Mouse (Mus musculus) induced T-regulatory cell, adult 2 months (primary cell): Measurements from ENCODE around the gene Gadd45b.

Source experiments
- DNase-seq: peaks from one replicate; pipeline ENCODE4 v3.0.0-alpha.2; 2012; ENCODE audit warnings: low read depth

Gene Gadd45b

GRCm38 (mm10) chr10:80935241-80935640 lies 5.4 kb downstream of the Gadd45b start:
- DNase-seq: peak; percentile 57

DNA sequence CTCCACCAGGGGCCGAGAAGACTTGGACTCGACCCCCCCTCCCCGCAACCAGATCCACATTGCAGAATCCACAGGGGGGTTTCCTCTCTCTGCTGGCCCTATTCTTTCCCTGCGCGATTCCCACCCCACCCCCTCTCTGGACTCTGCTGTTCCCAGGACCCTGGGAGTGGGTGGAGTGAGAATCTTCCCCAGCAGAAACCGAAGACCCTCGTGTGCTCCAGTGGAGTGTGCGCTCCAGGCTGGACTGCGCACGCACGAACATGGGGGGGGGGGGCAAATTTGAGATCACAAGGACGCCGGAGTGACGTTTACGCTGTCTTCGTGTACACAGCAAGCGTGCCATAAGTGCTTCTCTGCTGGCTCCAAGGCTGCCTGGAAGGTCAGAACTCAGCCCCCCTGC lies 5.8 kb downstream of the Gadd45b start:
- DNase-seq: no peak

DNA sequence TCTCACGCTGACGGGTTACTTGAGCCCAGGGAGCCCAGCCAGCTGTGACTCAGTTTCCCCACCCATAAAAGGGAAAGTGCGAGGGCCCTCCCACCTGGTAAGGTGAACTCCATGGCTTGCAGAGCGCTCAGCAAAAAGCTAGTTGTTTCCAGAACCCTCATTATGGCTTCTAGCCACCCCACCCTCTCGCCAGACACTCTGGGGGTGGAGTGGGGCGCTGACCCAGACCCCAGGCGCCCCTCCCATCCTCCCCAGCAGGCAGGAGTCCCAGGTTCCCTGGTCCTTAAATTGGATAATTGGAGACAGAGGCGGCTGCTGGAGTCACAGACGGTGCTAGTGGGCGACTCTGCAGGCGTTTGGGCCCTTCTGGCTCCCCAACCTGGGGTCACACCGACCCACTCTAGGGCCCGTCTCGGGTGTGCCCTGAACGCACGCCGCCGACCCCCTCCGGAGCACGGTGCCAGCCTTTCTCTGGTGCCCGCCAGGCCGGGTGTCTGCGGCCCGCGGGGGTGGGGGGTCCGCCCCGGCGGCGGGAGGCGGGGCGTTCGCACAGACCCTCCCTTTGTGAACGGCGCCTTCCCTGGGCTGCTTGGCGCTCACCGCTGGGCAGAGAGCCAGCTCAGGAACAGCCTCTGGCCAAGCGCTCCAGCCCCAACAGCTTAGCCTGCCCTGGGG lies 6.4 kb downstream of the Gadd45b start:
- peak; percentile 49 for DNase-seq

- no peak for DNase-seq
Measured at GRCm38 (mm10) chr10:80936810-80937164, 6.9 kb downstream of the Gadd45b start.

DNA sequence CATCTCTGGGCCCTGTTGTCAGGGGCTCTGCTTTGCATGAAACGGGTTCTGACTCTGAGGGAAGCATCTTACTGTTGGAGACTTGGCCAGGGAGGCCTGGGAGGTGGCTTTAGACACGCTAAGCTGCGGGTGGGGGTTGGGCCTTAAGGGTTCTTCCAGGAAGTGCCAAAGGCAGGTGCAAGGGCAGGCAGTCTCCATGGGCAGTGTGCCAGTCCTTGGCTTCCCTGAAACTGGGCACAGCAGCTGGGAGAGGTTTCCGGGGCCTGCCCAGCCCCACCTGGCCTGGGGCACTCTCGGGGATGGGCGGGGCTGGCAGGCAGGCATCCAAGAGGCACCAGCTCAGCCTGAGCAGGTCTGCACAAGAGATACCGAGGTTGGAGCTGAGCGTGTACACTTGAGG lies 7.8 kb downstream of the Gadd45b start:
- DNase-seq: peak; percentile 61

DNA sequence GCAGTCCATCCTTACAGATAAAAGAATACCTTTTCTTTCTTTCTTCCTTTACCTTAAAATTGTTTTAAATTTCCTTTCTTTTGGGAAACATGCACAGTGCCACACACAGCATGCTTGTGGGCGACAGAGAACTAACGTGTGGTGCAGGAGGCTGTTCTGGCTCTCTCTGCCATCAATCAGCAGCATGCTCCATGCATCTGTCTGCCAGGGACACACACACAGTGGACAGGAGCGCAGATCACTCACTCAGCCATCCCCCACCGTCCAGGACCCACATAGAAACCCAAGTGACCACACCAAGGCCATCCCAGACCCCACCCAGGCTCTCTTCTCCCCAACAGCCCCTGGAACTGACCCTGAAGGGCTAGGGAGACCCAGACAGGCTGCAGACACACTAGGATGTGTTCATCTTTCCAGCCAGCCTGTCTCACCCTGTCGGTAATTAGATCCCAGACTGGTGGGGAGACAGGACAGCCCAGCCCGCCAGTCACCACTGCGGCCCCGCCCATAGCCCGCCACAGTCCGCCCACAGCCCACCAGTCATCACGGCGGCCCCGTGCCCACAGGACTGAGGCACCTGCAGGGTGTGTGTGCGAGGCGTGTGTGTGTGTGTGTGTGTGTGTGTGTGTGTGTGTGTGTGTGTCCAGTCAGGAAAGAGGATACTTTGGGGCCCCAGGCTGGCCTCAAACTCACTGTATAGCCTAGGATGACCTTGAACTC lies 9.1 kb downstream of the Gadd45b start:
- peak; percentile 72 for DNase-seq

DNA sequence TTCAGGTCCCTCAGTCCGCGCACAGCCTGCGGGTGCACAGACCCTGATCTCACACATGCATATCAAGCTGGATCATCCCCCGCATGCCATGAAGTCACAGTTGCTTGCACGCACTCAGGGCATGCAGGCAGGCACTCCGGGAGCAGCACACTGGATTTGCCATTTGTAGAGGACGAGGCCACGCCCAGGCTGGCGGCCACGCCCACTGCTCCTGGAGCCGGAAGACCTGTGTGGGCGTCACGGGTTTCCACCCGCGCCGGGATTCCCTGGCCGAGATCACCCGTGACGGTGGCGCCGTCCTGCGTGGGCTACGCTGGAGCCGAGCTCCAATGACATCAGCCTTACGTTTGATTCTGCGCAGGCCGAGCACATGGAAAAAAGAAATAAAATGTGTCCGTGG lies 9.8 kb downstream of the Gadd45b start:
- peak; percentile 94 for DNase-seq

- peak; percentile 46 for DNase-seq
Measured at GRCm38 (mm10) chr10:80940320-80940987, 10.6 kb downstream of the Gadd45b start.

DNA sequence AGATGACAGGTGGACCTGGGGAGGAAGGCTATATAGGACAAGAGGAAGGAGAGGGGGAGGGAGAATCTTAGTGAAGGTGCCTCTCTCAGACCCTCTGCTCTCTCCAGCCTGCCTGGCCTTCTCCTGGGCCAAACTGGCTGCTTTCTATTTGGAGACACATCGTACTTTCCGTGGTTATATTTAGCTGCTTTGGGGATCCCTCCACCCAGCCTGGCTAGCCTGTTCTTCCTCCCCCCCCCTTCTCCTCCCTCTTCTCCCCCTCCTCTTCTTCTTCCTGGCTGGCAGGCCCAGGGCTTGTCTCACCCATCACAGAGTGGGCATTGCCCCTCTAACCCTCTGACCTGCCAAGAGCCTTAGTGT lies 11.1 kb downstream of the Gadd45b start:
- no peak for DNase-seq

GRCm38 (mm10) chr10:80942919-80943318 lies 13.0 kb downstream of the Gadd45b start:
- DNase-seq: no peak

GRCm38 (mm10) chr10:80943701-80944100 lies 13.8 kb downstream of the Gadd45b start:
- DNase-seq: no peak

GRCm38 (mm10) chr10:80944231-80944630 lies 14.4 kb downstream of the Gadd45b start:
- DNase-seq: no peak

- DNase-seq: peak; percentile 54
Measured at GRCm38 (mm10) chr10:80946684-80947437, 17.0 kb downstream of the Gadd45b start.

- DNase-seq: no peak
Measured at GRCm38 (mm10) chr10:80947802-80948201, 17.9 kb downstream of the Gadd45b start.

DNA sequence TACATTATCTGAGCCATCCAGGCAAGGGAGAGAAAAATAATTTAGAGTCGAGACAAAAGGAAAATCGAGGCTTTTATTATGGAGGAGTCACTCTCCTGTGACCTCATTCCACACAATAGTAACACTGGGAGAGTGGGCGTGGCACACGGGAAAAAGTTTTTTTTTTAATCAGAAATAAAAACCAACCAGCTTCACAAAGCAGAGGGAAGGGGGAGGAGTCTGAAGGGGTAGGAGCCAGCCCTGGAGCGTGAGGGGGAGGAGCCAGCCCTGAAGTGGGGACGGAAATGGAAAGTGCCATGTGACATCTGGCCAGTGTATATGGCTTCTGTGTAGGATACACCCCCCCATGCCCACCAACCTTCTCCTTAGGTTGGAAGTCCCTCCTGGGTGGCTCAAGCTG lies 18.7 kb downstream of the Gadd45b start:
- no peak for DNase-seq

GRCm38 (mm10) chr10:80949081-80949480 lies 19.2 kb downstream of the Gadd45b start:
- no peak for DNase-seq

GRCm38 (mm10) chr10:80950314-80950713 lies 20.4 kb downstream of the Gadd45b start:
- no peak for DNase-seq

DNA sequence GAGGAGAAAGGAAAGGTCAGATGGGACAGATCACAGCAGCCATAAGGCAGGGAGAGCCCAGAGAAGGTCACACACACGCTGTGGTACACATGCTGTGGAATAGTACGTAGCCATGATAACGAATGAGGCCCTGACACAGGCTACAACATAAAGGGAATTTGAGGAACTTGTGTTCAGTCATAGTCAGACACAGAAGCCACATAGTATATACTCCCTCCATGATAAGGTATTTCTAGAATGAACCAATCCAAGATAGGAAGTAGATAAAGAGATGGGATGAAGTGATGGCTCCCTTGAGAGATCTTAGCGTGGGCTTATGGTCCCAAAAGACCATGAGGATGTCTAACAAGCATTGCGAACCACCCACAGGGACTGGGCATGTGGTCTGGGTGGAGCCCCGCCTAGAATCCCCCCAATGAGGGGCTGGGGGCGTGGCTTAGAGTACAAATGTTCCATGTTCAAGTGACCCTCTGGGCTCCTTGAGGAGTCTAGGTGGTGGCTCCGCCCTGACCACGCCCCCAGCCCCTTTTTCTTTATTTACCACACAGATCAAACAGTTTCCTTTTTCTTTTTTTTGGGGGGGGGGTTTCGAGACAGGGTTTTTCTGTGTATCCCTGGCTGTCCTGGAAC lies 22.0 kb downstream of the Gadd45b start:
- no peak for DNase-seq

DNA sequence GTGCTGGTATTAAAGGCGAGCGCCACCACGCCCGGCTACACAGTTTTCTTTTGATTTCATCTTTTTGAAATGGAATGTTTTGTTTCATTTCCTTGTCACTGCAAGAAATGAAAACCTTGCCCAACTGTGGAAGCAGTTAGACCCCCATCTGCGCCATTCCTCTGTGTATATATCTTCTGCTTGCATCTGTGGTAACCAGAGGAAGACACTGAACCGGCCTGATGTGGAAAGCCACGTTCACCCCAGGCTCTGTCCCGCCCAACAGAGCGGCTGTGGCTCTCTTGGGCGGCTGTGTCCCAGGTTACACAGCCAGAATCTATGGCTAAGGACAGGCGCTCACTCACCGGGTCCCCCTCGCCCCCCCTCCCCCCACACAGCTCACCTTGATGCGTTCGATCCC lies 22.6 kb downstream of the Gadd45b start:
- no peak for DNase-seq

DNA sequence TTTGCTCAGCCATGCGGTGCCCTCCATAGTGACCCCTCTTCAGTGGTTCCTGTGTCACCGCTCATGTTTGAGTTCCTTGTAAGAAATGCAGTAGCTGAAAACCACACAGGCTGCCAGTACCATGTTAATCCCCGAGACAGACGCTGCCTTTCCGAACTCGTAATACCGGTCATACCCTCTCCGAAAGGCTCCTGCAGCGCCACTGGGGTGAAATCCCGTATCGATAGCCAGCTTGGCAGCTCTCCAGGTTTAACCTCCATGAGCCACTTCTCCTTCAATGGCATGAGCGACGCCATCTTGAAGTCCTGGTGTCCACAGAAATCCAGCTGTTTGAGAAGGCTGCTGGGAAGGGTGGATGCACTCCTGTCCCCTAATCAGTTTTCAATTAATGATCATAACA lies 24.5 kb downstream of the Gadd45b start:
- no peak for DNase-seq

- DNase-seq: no peak
Measured at GRCm38 (mm10) chr10:80954843-80955242, 25.0 kb downstream of the Gadd45b start.

- peak; percentile 87 for DNase-seq
Measured at GRCm38 (mm10) chr10:80955536-80955935, 25.7 kb downstream of the Gadd45b start.
